Mouse (Mus musculus): ENCODE data around the gene Carhsp1. TPM values are rescaled to one million over a fixed set of nuclear protein-coding genes. Genes with fewer than 3 reads are reported as not detected.

The Carhsp1 gene
- polyA plus RNA-seq, 1 experiment from 2014 or later, result 71.2 TPM

- no peak overlapping the region for H3K4me2 ChIP-seq (ENCODE audit: low read depth, low read length)
- no peaks in the 10 kb centered on the region for H3K9me3 ChIP-seq (ENCODE audit: low read length)
- H3K27me3 ChIP-seq (ENCODE audit: insufficient read depth, low read length), result no peaks in the 10 kb centered on the region
- H3K9ac ChIP-seq (replicated peaks), result no peak overlapping the region
- no peak overlapping the region for H3K27ac ChIP-seq (ENCODE audit: low read depth)
- 65% methylated on average over 2 of the region's 2 CpGs for WGBS (ENCODE audit: insufficient replicate concordance)
- DNase-seq (peak; percentile 62), ATAC-seq (peak; percentile 86)
- TF ChIP-seq CTCF (IDR thresholded peaks at IDR 0.05; ENCODE audit: low read depth), result peak; percentile 95
- no peak for TF ChIP-seq EP300 (IDR thresholded peaks at IDR 0.05; ENCODE audit: low read depth)
- no peak overlapping the region for H3K4me3 ChIP-seq (ENCODE audit: low read depth, low read length)
- peaks cover 13% of the 10 kb centered on the region for H3K4me1 ChIP-seq (ENCODE audit: insufficient read depth)
- peaks cover 69% of the 10 kb centered on the region for H3K36me3 ChIP-seq (replicated peaks; ENCODE audit: insufficient read depth, low read length)
These were observed 28.1 kb downstream of the Carhsp1 start for GRCm38 (mm10) chr16:8643855-8644254.

GRCm38 (mm10) chr16:8639466-8640191 lies 32.3 kb downstream of the Carhsp1 start:
- no peaks in the 10 kb centered on the region for H3K9me3 ChIP-seq (ENCODE audit: low read length)
- 59% methylated on average over 11 of the region's 11 CpGs for WGBS (ENCODE audit: insufficient replicate concordance)
- H3K36me3 ChIP-seq (replicated peaks; ENCODE audit: insufficient read depth, low read length), result peaks cover 36% of the 10 kb centered on the region

GRCm38 (mm10) chr16:8638131-8638530 lies 33.8 kb downstream of the Carhsp1 start:
- Histone ChIP-seq H3K36me3 (replicated peaks; ENCODE audit: insufficient read depth, low read length) (peaks cover 29% of the 10 kb centered on the region), H3K4me3 (ENCODE audit: low read depth, low read length) (peak overlapping the region; percentile 93), H3K27ac (ENCODE audit: low read depth) (peak overlapping the region; percentile 98), H3K27me3 (ENCODE audit: insufficient read depth, low read length) (no peaks in the 10 kb centered on the region), H3K4me1 (ENCODE audit: insufficient read depth) (peaks cover 31% of the 10 kb centered on the region), H3K4me2 (ENCODE audit: low read depth, low read length) (peak overlapping the region; percentile 88), H3K9ac (replicated peaks) (peak overlapping the region; percentile 89), H3K9me3 (ENCODE audit: low read length) (no peaks in the 10 kb centered on the region)
- no peak for DNase-seq
- 16% methylated on average over 7 of the region's 7 CpGs for WGBS (ENCODE audit: insufficient replicate concordance)
- TF ChIP-seq CTCF (IDR thresholded peaks at IDR 0.05; ENCODE audit: low read depth) (no peak), EP300 (IDR thresholded peaks at IDR 0.05; ENCODE audit: low read depth) (no peak)
- no peak for ATAC-seq

More at GRCm38 (mm10) chr16:8639466-8640191, 32.3 kb downstream of the Carhsp1 start:
- no peak overlapping the region for H3K4me3 ChIP-seq (ENCODE audit: low read depth, low read length)
- H3K9ac ChIP-seq (replicated peaks), result no peak overlapping the region
- TF ChIP-seq EP300 (IDR thresholded peaks at IDR 0.05; ENCODE audit: low read depth) (no peak), CTCF (IDR thresholded peaks at IDR 0.05; ENCODE audit: low read depth) (no peak)
- DNase-seq (no peak), ATAC-seq (no peak)
- peaks cover 31% of the 10 kb centered on the region for H3K4me1 ChIP-seq (ENCODE audit: insufficient read depth)
- H3K4me2 ChIP-seq (ENCODE audit: low read depth, low read length), result peak overlapping the region; percentile 33; the same call in 1 of the 2 replicates
- H3K27me3 ChIP-seq (ENCODE audit: insufficient read depth, low read length), result no peaks in the 10 kb centered on the region
- H3K27ac ChIP-seq (ENCODE audit: low read depth), result no peak overlapping the region

- peaks cover 31% of the 10 kb centered on the region for H3K4me1 ChIP-seq (ENCODE audit: insufficient read depth)
- H3K4me3 ChIP-seq (ENCODE audit: low read depth, low read length), result peak within 1 kb of the TSS; percentile 93
- TF ChIP-seq EP300 (IDR thresholded peaks at IDR 0.05; ENCODE audit: low read depth) (peak; percentile 49), CTCF (IDR thresholded peaks at IDR 0.05; ENCODE audit: low read depth) (peak; percentile 59)
- H3K27ac ChIP-seq (ENCODE audit: low read depth), result peak within 1 kb of the TSS; percentile 98
- DNase-seq (peak; percentile 88), ATAC-seq (peak; percentile 91)
- H3K36me3 ChIP-seq (replicated peaks; ENCODE audit: insufficient read depth, low read length), result peaks cover 22% of the 10 kb centered on the region
- H3K4me2 ChIP-seq (ENCODE audit: low read depth, low read length), result peak within 1 kb of the TSS; percentile 88
- no peaks in the 10 kb centered on the region for H3K27me3 ChIP-seq (ENCODE audit: insufficient read depth, low read length)
- H3K9me3 ChIP-seq (ENCODE audit: low read length), result no peaks in the 10 kb centered on the region
- WGBS (ENCODE audit: insufficient replicate concordance), result under 1% methylated on average over 59 of the region's 59 CpGs
- peak within 1 kb of the TSS; percentile 89 for H3K9ac ChIP-seq (replicated peaks)
These were observed 34.5 kb downstream of the Carhsp1 start, which contains the start of the genes Pmm2 and Tmem186 for GRCm38 (mm10) chr16:8637217-8638051. TSS of gene Pmm2 (plus strand) at chr16:8637674. TSS of gene Tmem186 (minus strand) at chr16:8637712.

- Histone ChIP-seq H3K4me2 (ENCODE audit: low read depth, low read length) (peak overlapping the region; percentile 88), H3K9ac (replicated peaks) (peak overlapping the region; percentile 89), H3K27ac (ENCODE audit: low read depth) (peak overlapping the region; percentile 98), H3K27me3 (ENCODE audit: insufficient read depth, low read length) (no peaks in the 10 kb centered on the region), H3K4me3 (ENCODE audit: low read depth, low read length) (peak overlapping the region; percentile 93), H3K4me1 (ENCODE audit: insufficient read depth) (peaks cover 31% of the 10 kb centered on the region), H3K36me3 (replicated peaks; ENCODE audit: insufficient read depth, low read length) (peaks cover 22% of the 10 kb centered on the region), H3K9me3 (ENCODE audit: low read length) (no peaks in the 10 kb centered on the region)
- TF ChIP-seq CTCF (IDR thresholded peaks at IDR 0.05; ENCODE audit: low read depth) (no peak), EP300 (IDR thresholded peaks at IDR 0.05; ENCODE audit: low read depth) (no peak)
- ATAC-seq (peak; percentile 28), DNase-seq (no peak)
- WGBS (ENCODE audit: insufficient replicate concordance), result 0% methylated on average over 13 of the region's 13 CpGs
These were observed 35.1 kb downstream of the Carhsp1 start for GRCm38 (mm10) chr16:8636867-8637216.

DNA sequence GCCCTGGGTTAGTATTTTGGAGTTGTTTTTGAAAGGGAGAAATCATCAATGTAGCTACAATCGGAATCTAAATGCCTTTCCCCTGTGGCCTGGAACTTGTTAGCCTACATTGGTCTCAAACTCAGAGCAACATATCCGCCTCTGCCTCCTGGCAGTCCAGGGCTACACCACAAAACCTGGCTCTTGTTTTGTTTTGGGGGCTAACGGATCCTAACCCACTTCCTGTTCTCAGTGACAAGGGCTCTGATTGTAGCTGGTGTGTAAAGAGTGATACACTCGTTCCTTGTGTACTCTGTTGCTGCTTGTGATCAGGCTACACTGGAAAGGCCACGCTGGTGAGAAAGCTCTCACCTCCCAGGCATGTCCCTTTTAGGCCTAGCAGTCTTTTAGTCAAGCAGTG lies 40.5 kb downstream of the Carhsp1 start:
- Histone ChIP-seq H3K27me3 (ENCODE audit: insufficient read depth, low read length) (no peaks in the 10 kb centered on the region), H3K36me3 (replicated peaks; ENCODE audit: insufficient read depth, low read length) (peaks cover 16% of the 10 kb centered on the region), H3K4me3 (ENCODE audit: low read depth, low read length) (no peak overlapping the region), H3K4me1 (ENCODE audit: insufficient read depth) (peaks cover 8% of the 10 kb centered on the region), H3K9me3 (ENCODE audit: low read length) (no peaks in the 10 kb centered on the region), H3K9ac (replicated peaks) (no peak overlapping the region), H3K27ac (ENCODE audit: low read depth) (no peak overlapping the region), H3K4me2 (ENCODE audit: low read depth, low read length) (no peak overlapping the region)
- WGBS (ENCODE audit: insufficient replicate concordance), result 52% methylated on average over 5 of the region's 5 CpGs
- ATAC-seq (no peak), DNase-seq (no peak)
- TF ChIP-seq EP300 (IDR thresholded peaks at IDR 0.05; ENCODE audit: low read depth), result no peak
- TF ChIP-seq CTCF (IDR thresholded peaks at IDR 0.05; ENCODE audit: low read depth), result no peak

Data from liver, postnatal 0 days (tissue).